Comparison of ENCODE assay signal across 8 mouse cellular contexts in the genomic region with DNA sequence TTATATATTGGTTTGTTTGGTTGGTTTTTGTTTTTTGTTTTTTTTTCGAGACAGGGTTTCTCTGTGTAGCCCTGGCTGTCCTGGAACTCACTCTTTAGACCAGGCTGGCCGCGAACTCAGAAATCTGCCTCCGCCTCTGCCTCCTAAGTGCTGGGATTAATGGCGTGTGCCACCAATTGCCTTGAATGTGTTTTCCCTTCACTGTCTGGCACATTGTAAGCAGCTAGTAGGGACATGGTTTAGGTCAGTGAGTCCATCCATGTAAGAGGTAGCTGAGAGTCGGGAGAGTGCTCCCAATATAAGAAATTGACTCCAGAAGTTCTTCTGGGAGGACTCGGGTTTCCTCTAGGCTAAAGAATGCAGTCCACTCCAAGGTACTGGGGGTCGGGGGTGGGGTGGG. TPM values are rescaled to one million over a fixed set of nuclear protein-coding genes. Genes with fewer than 3 reads are reported as not detected.
DNase-seq lines count a peak whose midpoint lies in the region; ATAC-seq and TF ChIP-seq lines count a peak whose summit lies in the region.

No protein-coding gene starts in this region.

- H3K4me3 ChIP-seq in heart, embryonic 16.5 days (ENCODE audit: low read length) = peak overlapping the region; percentile 74
- H3K4me3 ChIP-seq in G1E (ENCODE audit: low read depth, low read length) (peak overlapping the region; percentile 77; the same call in 1 of the 2 replicates), macrophage (ENCODE audit: inconsistent target) (peak overlapping the region; percentile 59; the same call in 1 of the 2 replicates)
- peak overlapping the region; percentile 86 for H3K4me3 ChIP-seq in forebrain, embryonic 16.5 days (replicated peaks; ENCODE audit: low read length)

- no peak; the same call in 1 of the 2 replicates for ATAC-seq in heart, embryonic 16.5 days (replicated peaks; ENCODE audit: extremely low read depth, insufficient read depth, low FRiP score)
- ATAC-seq in G1E (ENCODE audit: extremely low read depth, insufficient number of reproducible peaks, low FRiP score, poor library complexity, severe bottlenecking) = no peak
- ATAC-seq in forebrain, embryonic 16.5 days = no peak

- H3K4me1 ChIP-seq in heart, embryonic 16.5 days (ENCODE audit: control insufficient read depth, insufficient read depth, low read length) = peaks cover 33% of the 10 kb centered on the region
- peaks cover 59% of the 10 kb centered on the region for H3K4me1 ChIP-seq in G1E (ENCODE audit: insufficient read depth, low read depth, low read length)
- peaks cover 38% of the 10 kb centered on the region for H3K4me1 ChIP-seq in forebrain, embryonic 16.5 days (replicated peaks; ENCODE audit: control insufficient read depth, insufficient read depth, low read length)

- intact Hi-C loops in heart, postnatal 14 days (cut with DNase I) = loop anchor here (2.0 kb wide), 2 partner anchors 46 to 76 kb away; a partner anchor contains a TSS

- H3K9ac ChIP-seq in heart, embryonic 16.5 days (ENCODE audit: low read length) = peak overlapping the region; percentile 86
- peak overlapping the region; percentile 75; the same call in 1 of the 2 replicates for H3K9ac ChIP-seq in forebrain, embryonic 16.5 days (replicated peaks; ENCODE audit: low read depth, low read length)

- H3K27me3 ChIP-seq in heart, embryonic 16.5 days (ENCODE audit: control insufficient read depth, insufficient read depth, low read length) = no peaks in the 10 kb centered on the region
- H3K27me3 ChIP-seq in G1E (ENCODE audit: insufficient read depth, low read length) = no peaks in the 10 kb centered on the region
- no peaks in the 10 kb centered on the region for H3K27me3 ChIP-seq in forebrain, embryonic 16.5 days (replicated peaks; ENCODE audit: control insufficient read depth, insufficient read depth, low read length)

- H3K79me2 ChIP-seq in macrophage (ENCODE audit: inconsistent target) = peaks cover 27% of the 10 kb centered on the region

- WGBS in heart, embryonic 16.5 days = 22% methylated on average over 8 of the region's 8 CpGs
- 28% methylated on average over 8 of the region's 8 CpGs for WGBS in forebrain, embryonic 16.5 days
- WGBS in macrophage (ENCODE audit: missing documents) = 41% methylated on average over 8 of the region's 8 CpGs

- no peaks in the 10 kb centered on the region for H3K36me3 ChIP-seq in heart, embryonic 16.5 days (ENCODE audit: control insufficient read depth, insufficient read depth)
- H3K36me3 ChIP-seq in G1E (replicated peaks) (peaks cover 37% of the 10 kb centered on the region), macrophage (ENCODE audit: inconsistent target) (no peaks in the 10 kb centered on the region)
- no peaks in the 10 kb centered on the region for H3K36me3 ChIP-seq in forebrain, embryonic 16.5 days (ENCODE audit: control insufficient read depth, insufficient read depth)

- TF ChIP-seq CTCF in G1E (IDR thresholded peaks at IDR 0.05; ENCODE audit: low read depth, low read length) = no peak

- DNase-seq in heart, postnatal 14 days = no peak
- DNase-seq in G1E (ENCODE audit: low spot score) = no peak
- no peak for DNase-seq in retina, postnatal 1 day
- DNase-seq in layer of hippocampus, adult 18-20 months (ENCODE audit: low spot score in 2 of 2) = no peak
- DNase-seq in c-Kit-positive CD71-positive TER-119-positive erythroid progenitor cells, embryonic 14.5 days (ENCODE audit: low spot score) = no peak

- H3K4me2 ChIP-seq in heart, embryonic 16.5 days (ENCODE audit: low read depth, low read length) = peak overlapping the region; percentile 57
- peak overlapping the region; percentile 33 for H3K4me2 ChIP-seq in forebrain, embryonic 16.5 days (ENCODE audit: low read length)

- peak overlapping the region; percentile 54 for H3K27ac ChIP-seq in heart, embryonic 16.5 days (ENCODE audit: low read length)
- H3K27ac ChIP-seq in forebrain, embryonic 16.5 days (ENCODE audit: low read length) = peak overlapping the region; percentile 37
- H3K27ac ChIP-seq in macrophage = peak overlapping the region; percentile 90; the same call in 1 of the 2 replicates

- no peaks in the 10 kb centered on the region for H3K9me3 ChIP-seq in heart, embryonic 16.5 days (replicated peaks; ENCODE audit: control insufficient read depth, low read length)
- no peaks in the 10 kb centered on the region for H3K9me3 ChIP-seq in G1E (replicated peaks)
- H3K9me3 ChIP-seq in forebrain, embryonic 16.5 days (ENCODE audit: control insufficient read depth, low read length) = no peaks in the 10 kb centered on the region

RNA-seq across cellular contexts. Expression of a gene that starts 0.6 kb away (rescaled TPM):
- 49.0 and 50.9 TPM in 2 replicates for polyA plus RNA-seq in heart, embryonic 16.5 days (2015; fragmentation: Nextera tagmentation; extraction: Ambion mirVana)
- total RNA-seq in heart, postnatal 14 days (2021) = 10 to 100 TPM; 27.5 to 29.1 TPM
- total RNA-seq in G1E (2014; fragmentation: Nextera tagmentation) = 18.1 and 22.5 TPM in 2 replicates
- 35.8 and 42.5 TPM in 2 replicates for total RNA-seq in G1E (2017)
- 31.7 and 34.2 TPM in 2 replicates for polyA plus RNA-seq in G1E (2012)
- 63.8 and 69.2 TPM in 2 replicates for polyA plus RNA-seq in forebrain, embryonic 16.5 days (2015; fragmentation: Nextera tagmentation; extraction: Ambion mirVana)
- total RNA-seq in macrophage (2018; cell fraction: chromatin; rRNA removed) = 1 to 10 TPM in 15 of 26 experiments, under 1 TPM in 6, not detected in 5; 0.47 to 8.6 (median 1.4) TPM
- 10 to 100 TPM in 20 of 26 experiments, 1 to 10 TPM in 6; 6.1 to 27.5 (median 17.0) TPM for total RNA-seq in macrophage (2018; cell fraction: cytosol; rRNA removed)
- 10 to 100 TPM in 5 of 26 experiments, 1 to 10 TPM in 21; 1.1 to 14.5 (median 6.3) TPM for total RNA-seq in macrophage (2018; cell fraction: nucleus; rRNA removed)
- 8.3 to 23.6 TPM (median 20.4 TPM) in 3 replicates for polyA plus RNA-seq in macrophage (2018)
- total RNA-seq in layer of hippocampus, adult 18-20 months (2021) = 10 to 100 TPM; 43.0 to 46.5 TPM

RNA-seq across cellular contexts. Expression of a gene that starts 1.2 kb away (rescaled TPM):
- 34.0 and 35.6 TPM in 2 replicates for polyA plus RNA-seq in heart, embryonic 16.5 days (2015; fragmentation: Nextera tagmentation; extraction: Ambion mirVana)
- total RNA-seq in heart, postnatal 14 days (2021) = 1 to 10 TPM; 3.2 to 4.2 TPM
- 25.2 and 31.4 TPM in 2 replicates for total RNA-seq in G1E (2014; fragmentation: Nextera tagmentation)
- 14.4 and 14.6 TPM in 2 replicates for total RNA-seq in G1E (2017)
- 12.7 and 12.9 TPM in 2 replicates for polyA plus RNA-seq in G1E (2012)
- 66.0 and 69.8 TPM in 2 replicates for polyA plus RNA-seq in forebrain, embryonic 16.5 days (2015; fragmentation: Nextera tagmentation; extraction: Ambion mirVana)
- total RNA-seq in macrophage (2018; cell fraction: chromatin; rRNA removed) = 10 to 100 TPM; 13.8 to 71.8 (median 29.6) TPM
- total RNA-seq in macrophage (2018; cell fraction: cytosol; rRNA removed) = 1 to 10 TPM; 5.8 to 10.0 (median 7.8) TPM
- 10 to 100 TPM in 24 of 26 experiments, 1 to 10 TPM in 2; 6.8 to 55.5 (median 18.6) TPM for total RNA-seq in macrophage (2018; cell fraction: nucleus; rRNA removed)
- polyA plus RNA-seq in macrophage (2018) = 7.2 to 13.3 TPM (median 8.2 TPM) in 3 replicates
- 10 to 100 TPM; 12.6 to 12.9 TPM for total RNA-seq in layer of hippocampus, adult 18-20 months (2021)

RNA-seq across cellular contexts. Expression of a gene that starts 6.1 kb away (rescaled TPM):
- 132 and 194 TPM in 2 replicates for polyA plus RNA-seq in heart, embryonic 16.5 days (2015; fragmentation: Nextera tagmentation; extraction: Ambion mirVana)
- 10 to 100 TPM; 27.2 to 34.3 TPM for total RNA-seq in heart, postnatal 14 days (2021)
- total RNA-seq in G1E (2014; fragmentation: Nextera tagmentation) (378 and 465 TPM in 2 replicates), G1E (2017) (87.1 and 116 TPM in 2 replicates)
- polyA plus RNA-seq in G1E (2012) (284 and 322 TPM in 2 replicates), macrophage (2018) (53.1 to 154 TPM (median 76.1 TPM) in 3 replicates)
- polyA plus RNA-seq in forebrain, embryonic 16.5 days (2015; fragmentation: Nextera tagmentation; extraction: Ambion mirVana) = 172 and 176 TPM in 2 replicates
- total RNA-seq in macrophage (2018; cell fraction: chromatin; rRNA removed) = 10 to 100 TPM in 15 of 26 experiments, 1 to 10 TPM in 7, not detected in 4; 3.1 to 27.1 (median 13.1) TPM
- 10 to 100 TPM; 36.2 to 66.6 (median 50.1) TPM for total RNA-seq in macrophage (2018; cell fraction: cytosol; rRNA removed)
- 10 to 100 TPM in 15 of 26 experiments, 1 to 10 TPM in 10, not detected in 1; 4.8 to 43.3 (median 14.3) TPM for total RNA-seq in macrophage (2018; cell fraction: nucleus; rRNA removed)
- 10 to 100 TPM; 29.0 to 41.5 TPM for total RNA-seq in layer of hippocampus, adult 18-20 months (2021)

RNA-seq across cellular contexts. Expression of a gene that starts 26.4 kb away (rescaled TPM):
- polyA plus RNA-seq in heart, embryonic 16.5 days (2015; fragmentation: Nextera tagmentation; extraction: Ambion mirVana) = 32.6 and 33.7 TPM in 2 replicates
- total RNA-seq in heart, postnatal 14 days (2021) = 10 to 100 TPM; 26.8 to 28.4 TPM
- total RNA-seq in G1E (2014; fragmentation: Nextera tagmentation) (32.7 and 53.4 TPM in 2 replicates), G1E (2017) (39.7 and 43.0 TPM in 2 replicates)
- polyA plus RNA-seq in G1E (2012) (27.4 and 29.7 TPM in 2 replicates), macrophage (2018) (12.6 to 19.5 TPM (median 14.6 TPM) in 3 replicates)
- 59.8 and 65.1 TPM in 2 replicates for polyA plus RNA-seq in forebrain, embryonic 16.5 days (2015; fragmentation: Nextera tagmentation; extraction: Ambion mirVana)
- total RNA-seq in macrophage (2018; cell fraction: chromatin; rRNA removed) = 100 to 1,000 TPM in 3 of 26 experiments, 10 to 100 TPM in 23; 50.8 to 147 (median 78.8) TPM
- 10 to 100 TPM; 10.9 to 22.4 (median 16.1) TPM for total RNA-seq in macrophage (2018; cell fraction: cytosol; rRNA removed)
- total RNA-seq in macrophage (2018; cell fraction: nucleus; rRNA removed) = 10 to 100 TPM; 21.9 to 58.6 (median 36.2) TPM
- total RNA-seq in layer of hippocampus, adult 18-20 months (2021) = 10 to 100 TPM; 63.6 to 67.4 TPM

RNA-seq across cellular contexts. Expression of a gene that starts 26.8 kb away (rescaled TPM):
- polyA plus RNA-seq in heart, embryonic 16.5 days (2015; fragmentation: Nextera tagmentation; extraction: Ambion mirVana) = 0.43 and 0.64 TPM in 2 replicates
- under 1 TPM in 1 of 2 experiments, not detected in 1; 0.38 TPM for total RNA-seq in heart, postnatal 14 days (2021)
- not detected in 2 replicates for total RNA-seq in G1E (2014; fragmentation: Nextera tagmentation)
- total RNA-seq in G1E (2017) = 0.06 and 0.16 TPM in 2 replicates
- polyA plus RNA-seq in G1E (2012) = not detected in 2 replicates
- 0.67 and 0.93 TPM in 2 replicates for polyA plus RNA-seq in forebrain, embryonic 16.5 days (2015; fragmentation: Nextera tagmentation; extraction: Ambion mirVana)
- not detected for total RNA-seq in macrophage (2018; cell fraction: chromatin; rRNA removed)
- under 1 TPM in 1 of 26 experiments, not detected in 25; 0.08 TPM for total RNA-seq in macrophage (2018; cell fraction: cytosol; rRNA removed)
- not detected for total RNA-seq in macrophage (2018; cell fraction: nucleus; rRNA removed)
- not detected in 3 replicates for polyA plus RNA-seq in macrophage (2018)
- under 1 TPM in 1 of 2 experiments, not detected in 1; 0.25 TPM for total RNA-seq in layer of hippocampus, adult 18-20 months (2021)

Comparison
In these comparisons a context has a peak if more than half of its experiments do, and no peak if none do; other contexts are left out.
1. H3K27ac ChIP-seq: peak in every context shown above with its lines; median percentile 90 in macrophage; 54 in heart, embryonic 16.5 days; 37 in forebrain, embryonic 16.5 days.